Mouse (Mus musculus) layer of hippocampus, adult 18-20 months (tissue): Measurements from ENCODE around the gene Gas7. TPM values are rescaled to one million over a fixed set of nuclear protein-coding genes. Genes with fewer than 3 reads are reported as not detected.

Experiments used
- DNase-seq, 2 experiments: peaks; one replicate each; pipeline ENCODE4 v3.0.0; 2022; ENCODE audit warnings: low spot score in 2 of 2
- total RNA-seq, 2 experiments: library from RNA; stranded (reverse); gene quantifications; 2 replicates each; pipeline ENCODE4 v1.2.3; 2021

The Gas7 gene
- total RNA-seq, 2 experiments from 2014 or later: 457 to 462 TPM

- DNase-seq: peak; percentile 7 to 33
Measured at GRCm38 (mm10) chr11:67482217-67482760, 27.1 kb downstream of the Gas7 start.

GRCm38 (mm10) chr11:67488156-67488555 lies 32.9 kb downstream of the Gas7 start:
- DNase-seq: no peak

GRCm38 (mm10) chr11:67489647-67490175 lies 34.5 kb downstream of the Gas7 start:
- DNase-seq: no peak

GRCm38 (mm10) chr11:67496796-67497195 lies 41.6 kb downstream of the Gas7 start:
- DNase-seq: no peak

GRCm38 (mm10) chr11:67500115-67500514 lies 44.9 kb downstream of the Gas7 start:
- no peak for DNase-seq

- DNase-seq: peak in 1 of 2 experiments; percentile 41
Measured at GRCm38 (mm10) chr11:67501468-67502244, 46.4 kb downstream of the Gas7 start.

GRCm38 (mm10) chr11:67509219-67509876 lies 54.1 kb downstream of the Gas7 start:
- DNase-seq: peak in 1 of 2 experiments; percentile 58

- DNase-seq: no peak
Measured at GRCm38 (mm10) chr11:67510831-67511230, 55.6 kb downstream of the Gas7 start.

- no peak for DNase-seq
Measured at GRCm38 (mm10) chr11:67513001-67513400, 57.8 kb downstream of the Gas7 start.

- no peak for DNase-seq
Measured at GRCm38 (mm10) chr11:67514401-67514800, 59.2 kb downstream of the Gas7 start.

- DNase-seq: no peak
Measured at GRCm38 (mm10) chr11:67515020-67515911, 60.0 kb downstream of the Gas7 start.

GRCm38 (mm10) chr11:67515912-67516305 lies 60.7 kb downstream of the Gas7 start:
- no peak for DNase-seq

- no peak for DNase-seq
Measured at GRCm38 (mm10) chr11:67517748-67518147, 62.5 kb downstream of the Gas7 start.

- peak; percentile 50 to 74 for DNase-seq
Measured at GRCm38 (mm10) chr11:67518985-67519384, 63.7 kb downstream of the Gas7 start.

GRCm38 (mm10) chr11:67522671-67523070 lies 67.4 kb downstream of the Gas7 start:
- DNase-seq: no peak

GRCm38 (mm10) chr11:67523806-67524205 lies 68.6 kb downstream of the Gas7 start:
- DNase-seq: no peak

GRCm38 (mm10) chr11:67524731-67525130 lies 69.5 kb downstream of the Gas7 start:
- DNase-seq: peak in 1 of 2 experiments; percentile 17

GRCm38 (mm10) chr11:67525841-67526240 lies 70.6 kb downstream of the Gas7 start:
- DNase-seq: no peak

- peak; percentile 57 to 82 for DNase-seq
Measured at GRCm38 (mm10) chr11:67526621-67527545, 71.6 kb downstream of the Gas7 start.

- DNase-seq: no peak
Measured at GRCm38 (mm10) chr11:67531286-67531685, 76.0 kb downstream of the Gas7 start.
